Mouse (Mus musculus): ENCODE measurements at regions not wholly inside any gene's neighbourhood (a gene's known extent, or its start where the extent isn't known, plus 50 kb on each side); places are given as distances from the start of the nearest gene placed in this dataset.

DNA sequence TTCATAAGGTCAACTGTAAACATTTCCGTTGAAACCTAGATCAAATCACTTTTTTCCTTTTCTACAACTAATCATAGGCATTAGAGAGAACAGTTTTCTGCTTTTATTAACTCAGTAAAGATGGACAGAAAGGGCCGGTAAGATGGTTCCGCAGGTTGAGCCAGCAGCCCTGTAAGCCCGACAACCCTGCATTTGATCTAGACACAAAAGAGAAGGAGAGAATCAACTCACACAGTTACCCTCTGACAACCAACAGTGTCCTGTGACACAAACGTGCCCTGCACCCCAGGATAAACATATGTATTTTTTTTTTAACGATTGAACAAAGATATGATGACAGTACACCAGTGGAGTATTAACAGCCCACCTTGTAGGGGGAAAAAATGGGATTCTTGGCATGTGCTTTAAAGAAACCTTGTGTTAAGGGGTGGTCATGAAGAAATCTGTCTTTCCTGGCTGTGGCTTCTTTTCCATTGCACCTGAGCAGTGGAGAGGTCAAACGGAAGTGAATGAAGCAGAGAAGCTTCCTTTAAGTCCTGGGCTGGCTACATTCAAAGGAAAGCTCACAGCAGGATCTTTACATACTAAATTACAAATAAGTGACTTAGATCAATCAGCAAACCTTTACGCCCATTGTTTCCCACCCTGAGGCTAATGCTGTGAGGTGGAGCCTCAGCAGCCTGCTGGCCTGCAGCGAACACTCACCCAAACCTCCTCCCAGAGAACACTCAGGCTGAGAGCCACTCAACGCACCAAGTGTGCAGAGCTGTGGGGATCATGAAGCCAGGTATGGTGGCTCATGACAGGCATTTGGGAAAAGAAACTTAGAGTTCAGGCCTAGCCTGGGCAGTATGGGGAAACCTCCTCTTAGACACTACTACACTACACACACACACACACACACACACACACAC is 66.8 kb upstream of the Arhgap29 start:
- Histone ChIP-seq H3K9me3 (ENCODE audit: control insufficient read depth, low read length) (no peaks in the 10 kb centered on the region), H3K27me3 (ENCODE audit: control insufficient read depth, insufficient read depth, low read length) (no peaks in the 10 kb centered on the region; the same call in 1 of the 2 replicates), H3K4me3 (replicated peaks; ENCODE audit: low read length) (no peak overlapping the region), H3K36me3 (replicated peaks; ENCODE audit: control insufficient read depth, insufficient read depth) (no peaks in the 10 kb centered on the region), H3K4me2 (replicated peaks) (peak overlapping the region; percentile 42), H3K9ac (no peak overlapping the region), H3K27ac (no peak overlapping the region), H3K4me1 (replicated peaks; ENCODE audit: control insufficient read depth, insufficient read depth, low read length) (no peaks in the 10 kb centered on the region; the same call in 1 of the 2 replicates)
- 17% methylated on average over 10 of the region's 10 CpGs for WGBS
- ATAC-seq (ENCODE audit: low FRiP score) (peak; percentile 32; the same call in 1 of the 2 replicates), DNase-seq (ENCODE audit: low spot score) (no peak)

DNA sequence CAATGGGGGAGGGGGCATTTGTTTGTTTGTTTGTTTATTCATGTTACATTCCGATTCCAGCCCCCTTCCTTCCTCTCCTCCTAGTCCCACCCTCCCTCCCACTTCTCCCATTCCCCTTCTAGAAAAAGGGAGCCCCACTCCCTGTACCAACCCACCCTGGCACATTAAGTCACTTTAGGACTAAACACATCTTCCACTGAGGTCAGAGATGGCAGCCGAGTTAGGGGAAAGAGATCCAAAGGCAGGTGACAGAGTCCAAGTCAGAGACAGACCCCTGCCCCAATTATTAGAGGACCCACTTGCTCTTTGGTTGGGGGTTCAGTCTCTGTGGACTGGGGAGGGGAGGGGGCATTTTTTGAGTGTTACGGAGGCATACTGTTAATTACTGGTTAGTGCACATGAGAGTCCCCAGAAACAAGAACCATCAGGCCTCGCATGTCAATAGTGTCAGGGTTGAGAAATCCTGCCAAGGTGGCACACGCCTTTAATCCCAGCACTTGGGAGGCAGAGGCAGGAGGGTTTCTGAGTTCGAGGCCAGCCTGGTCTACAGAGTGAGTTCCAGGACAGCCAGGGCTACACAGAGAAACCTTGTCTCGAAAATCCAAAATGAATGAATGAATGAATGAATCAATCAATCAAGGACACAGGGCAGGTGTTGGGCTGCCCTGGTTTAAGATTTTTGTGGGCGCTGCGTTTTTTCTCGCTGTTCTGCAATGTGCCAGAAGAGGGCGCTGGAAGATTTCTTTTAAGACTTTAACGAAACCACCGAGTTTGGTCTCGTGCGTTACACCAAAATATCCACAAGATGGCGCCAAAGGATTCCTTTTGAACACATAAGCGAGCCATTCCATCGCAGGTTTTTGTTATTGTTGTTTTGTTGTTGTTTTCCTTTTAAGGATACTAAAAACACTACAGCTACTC is 67.8 kb upstream of the Arhgap29 start:
- peak overlapping the region; percentile 42 for H3K4me2 ChIP-seq (replicated peaks)
- H3K4me3 ChIP-seq (replicated peaks; ENCODE audit: low read length), result no peak overlapping the region
- H3K4me1 ChIP-seq (replicated peaks; ENCODE audit: control insufficient read depth, insufficient read depth, low read length), result no peaks in the 10 kb centered on the region; the same call in 1 of the 2 replicates
- H3K9ac ChIP-seq, result no peak overlapping the region
- peak; percentile 51; the same call in 1 of the 2 replicates for ATAC-seq (ENCODE audit: low FRiP score)
- WGBS, result 23% methylated on average over 18 of the region's 18 CpGs
- no peak overlapping the region for H3K27ac ChIP-seq
- no peaks in the 10 kb centered on the region for H3K9me3 ChIP-seq (ENCODE audit: control insufficient read depth, low read length)
- H3K36me3 ChIP-seq (replicated peaks; ENCODE audit: control insufficient read depth, insufficient read depth), result no peaks in the 10 kb centered on the region
- peak; percentile 100 for DNase-seq (ENCODE audit: low spot score)
- no peaks in the 10 kb centered on the region; the same call in 1 of the 2 replicates for H3K27me3 ChIP-seq (ENCODE audit: control insufficient read depth, insufficient read depth, low read length)

DNA sequence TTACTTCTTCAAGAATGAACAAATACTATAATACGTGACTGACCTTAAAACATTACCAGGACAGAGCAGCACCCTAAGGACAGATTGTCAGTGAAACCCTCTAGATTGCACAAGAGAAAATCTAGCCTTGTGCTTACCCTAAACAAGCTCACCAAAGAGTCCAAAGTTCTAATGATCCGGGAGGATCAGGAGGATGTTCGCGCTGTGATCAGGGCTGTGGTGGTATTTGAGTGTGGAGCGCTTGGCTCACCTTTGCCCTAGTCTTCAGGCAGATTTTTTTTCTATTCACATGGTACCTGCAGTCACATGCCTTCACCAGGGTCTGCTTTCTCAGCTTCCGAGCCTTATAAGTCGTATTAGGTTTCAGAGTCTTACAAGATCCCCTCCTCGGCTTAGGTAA is 65.3 kb upstream of the Abcd3 start:
- H3K4me1 ChIP-seq (replicated peaks; ENCODE audit: control insufficient read depth, insufficient read depth, low read length), result no peaks in the 10 kb centered on the region; the same call in 1 of the 2 replicates
- no peak overlapping the region for H3K9ac ChIP-seq
- H3K27me3 ChIP-seq (ENCODE audit: control insufficient read depth, insufficient read depth, low read length), result no peaks in the 10 kb centered on the region; the same call in 1 of the 2 replicates
- no peaks in the 10 kb centered on the region for H3K36me3 ChIP-seq (replicated peaks; ENCODE audit: control insufficient read depth, insufficient read depth)
- H3K27ac ChIP-seq, result no peak overlapping the region
- DNase-seq (ENCODE audit: low spot score), result no peak
- no peak overlapping the region for H3K4me3 ChIP-seq (replicated peaks; ENCODE audit: low read length)
- ATAC-seq (ENCODE audit: low FRiP score), result no peak
- WGBS, result 92% methylated on average over 8 of the region's 8 CpGs
- no peak overlapping the region for H3K4me2 ChIP-seq (replicated peaks)
- H3K9me3 ChIP-seq (ENCODE audit: control insufficient read depth, low read length), result no peaks in the 10 kb centered on the region

DNA sequence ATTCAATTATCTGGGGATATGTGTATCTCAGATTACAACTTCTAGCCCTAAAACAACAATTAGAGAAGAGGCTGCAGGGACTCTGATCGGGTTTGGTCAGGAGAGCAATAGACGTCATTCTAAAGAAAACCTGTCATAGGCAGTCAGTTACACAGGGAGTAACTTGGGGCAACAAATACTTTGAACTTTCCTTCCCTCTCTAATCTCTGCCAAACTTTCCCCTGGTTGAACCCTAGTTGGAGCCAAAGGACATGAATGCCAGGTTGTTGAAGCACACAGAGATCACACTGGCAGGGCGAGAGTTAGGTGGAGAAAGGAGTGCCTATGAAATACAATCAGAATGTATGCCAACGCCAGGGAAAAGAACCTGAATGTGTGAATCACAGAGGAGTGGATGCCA is 60.0 kb upstream of the Abcd3 start:
- H3K4me3 ChIP-seq (replicated peaks; ENCODE audit: low read length), result no peak overlapping the region
- H3K9me3 ChIP-seq (ENCODE audit: control insufficient read depth, low read length), result no peaks in the 10 kb centered on the region
- H3K9ac ChIP-seq, result no peak overlapping the region
- WGBS, result 79% methylated on average over 4 of the region's 4 CpGs
- H3K27me3 ChIP-seq (ENCODE audit: control insufficient read depth, insufficient read depth, low read length), result no peaks in the 10 kb centered on the region
- no peak overlapping the region for H3K4me2 ChIP-seq (replicated peaks)
- ATAC-seq (ENCODE audit: low FRiP score), result no peak
- no peaks in the 10 kb centered on the region for H3K36me3 ChIP-seq (replicated peaks; ENCODE audit: control insufficient read depth, insufficient read depth)
- no peak overlapping the region for H3K27ac ChIP-seq
- no peaks in the 10 kb centered on the region for H3K4me1 ChIP-seq (replicated peaks; ENCODE audit: control insufficient read depth, insufficient read depth, low read length)
- no peak for DNase-seq (ENCODE audit: low spot score)

DNA sequence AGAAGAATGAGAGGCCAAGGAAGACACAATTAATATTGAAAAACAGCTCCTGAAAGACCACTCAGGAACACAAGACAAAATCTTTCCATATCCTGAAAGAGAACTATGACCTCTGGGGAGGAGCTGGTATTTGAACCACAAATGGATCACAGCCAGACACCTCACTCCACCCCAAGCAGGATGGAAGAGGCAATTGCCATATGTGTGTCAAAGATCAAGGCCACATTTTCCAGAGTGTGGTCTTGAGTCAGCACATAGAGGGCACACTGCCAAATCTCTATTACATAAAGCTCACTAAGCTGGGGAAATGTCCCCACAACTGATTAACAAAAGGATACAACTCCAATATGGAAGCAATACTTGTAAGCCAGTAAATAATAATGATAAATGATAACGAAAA is 59.5 kb upstream of the Abcd3 start:
- Histone ChIP-seq H3K4me2 (replicated peaks) (no peak overlapping the region), H3K9ac (no peak overlapping the region), H3K27me3 (ENCODE audit: control insufficient read depth, insufficient read depth, low read length) (no peaks in the 10 kb centered on the region), H3K4me1 (replicated peaks; ENCODE audit: control insufficient read depth, insufficient read depth, low read length) (no peaks in the 10 kb centered on the region), H3K27ac (no peak overlapping the region), H3K9me3 (ENCODE audit: control insufficient read depth, low read length) (no peaks in the 10 kb centered on the region), H3K4me3 (replicated peaks; ENCODE audit: low read length) (no peak overlapping the region), H3K36me3 (replicated peaks; ENCODE audit: control insufficient read depth, insufficient read depth) (no peaks in the 10 kb centered on the region)
- ATAC-seq (ENCODE audit: low FRiP score), result no peak
- 92% methylated on average over 1 of the region's 1 CpGs for WGBS
- DNase-seq (ENCODE audit: low spot score), result no peak

DNA sequence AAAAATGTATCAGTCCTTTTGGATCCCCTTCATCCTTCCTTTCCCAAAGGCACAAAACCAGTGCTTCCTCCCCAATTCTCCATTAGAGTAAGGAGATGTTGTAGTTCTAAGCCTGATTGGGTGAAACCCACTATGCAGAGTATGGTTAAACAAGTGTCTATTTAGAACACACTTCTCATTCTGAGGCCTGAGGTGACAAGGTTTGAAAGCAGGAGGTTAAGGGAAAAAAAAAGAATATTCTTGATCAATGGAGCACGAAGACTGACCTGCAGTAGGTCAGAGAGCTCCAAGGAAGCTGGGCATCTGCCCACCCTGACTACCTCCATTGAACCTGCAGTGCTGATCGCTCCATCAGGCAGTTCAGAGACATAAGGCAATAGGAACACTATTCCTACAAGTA is 58.5 kb upstream of the Abcd3 start:
- DNase-seq (ENCODE audit: low spot score) (no peak), ATAC-seq (ENCODE audit: low FRiP score) (no peak)
- Histone ChIP-seq H3K4me1 (replicated peaks; ENCODE audit: control insufficient read depth, insufficient read depth, low read length) (no peaks in the 10 kb centered on the region), H3K4me2 (replicated peaks) (no peak overlapping the region), H3K9ac (no peak overlapping the region), H3K36me3 (replicated peaks; ENCODE audit: control insufficient read depth, insufficient read depth) (no peaks in the 10 kb centered on the region), H3K27me3 (ENCODE audit: control insufficient read depth, insufficient read depth, low read length) (no peaks in the 10 kb centered on the region), H3K27ac (no peak overlapping the region), H3K9me3 (ENCODE audit: control insufficient read depth, low read length) (no peaks in the 10 kb centered on the region), H3K4me3 (replicated peaks; ENCODE audit: low read length) (no peak overlapping the region)
- WGBS, result 89% methylated on average over 2 of the region's 2 CpGs

DNA sequence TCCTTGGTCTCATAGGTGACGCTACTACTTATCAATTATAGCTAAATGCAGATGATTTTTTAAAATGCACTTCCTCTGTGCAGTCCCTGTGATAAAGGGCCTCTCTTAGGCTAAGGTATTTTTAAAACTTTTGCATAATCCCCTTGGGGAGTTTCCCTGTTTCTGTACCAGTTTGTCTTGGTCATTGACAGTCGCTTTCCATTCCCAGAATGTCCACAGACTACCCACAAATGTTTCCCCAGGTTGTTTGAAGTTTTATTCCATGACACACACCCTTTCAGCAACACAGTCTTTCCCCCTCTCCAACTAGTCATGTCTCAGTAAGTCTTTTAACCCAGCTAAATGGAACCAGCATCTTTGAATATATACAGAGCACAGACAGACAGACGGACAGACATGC is 57.6 kb upstream of the Abcd3 start:
- Histone ChIP-seq H3K27me3 (ENCODE audit: control insufficient read depth, insufficient read depth, low read length) (no peaks in the 10 kb centered on the region), H3K4me1 (replicated peaks; ENCODE audit: control insufficient read depth, insufficient read depth, low read length) (no peaks in the 10 kb centered on the region), H3K9ac (no peak overlapping the region), H3K4me2 (replicated peaks) (no peak overlapping the region), H3K4me3 (replicated peaks; ENCODE audit: low read length) (no peak overlapping the region), H3K9me3 (ENCODE audit: control insufficient read depth, low read length) (no peaks in the 10 kb centered on the region), H3K27ac (no peak overlapping the region), H3K36me3 (replicated peaks; ENCODE audit: control insufficient read depth, insufficient read depth) (no peaks in the 10 kb centered on the region)
- 94% methylated on average over 3 of the region's 3 CpGs for WGBS
- no peak for ATAC-seq (ENCODE audit: low FRiP score)
- DNase-seq (ENCODE audit: low spot score), result no peak

DNA sequence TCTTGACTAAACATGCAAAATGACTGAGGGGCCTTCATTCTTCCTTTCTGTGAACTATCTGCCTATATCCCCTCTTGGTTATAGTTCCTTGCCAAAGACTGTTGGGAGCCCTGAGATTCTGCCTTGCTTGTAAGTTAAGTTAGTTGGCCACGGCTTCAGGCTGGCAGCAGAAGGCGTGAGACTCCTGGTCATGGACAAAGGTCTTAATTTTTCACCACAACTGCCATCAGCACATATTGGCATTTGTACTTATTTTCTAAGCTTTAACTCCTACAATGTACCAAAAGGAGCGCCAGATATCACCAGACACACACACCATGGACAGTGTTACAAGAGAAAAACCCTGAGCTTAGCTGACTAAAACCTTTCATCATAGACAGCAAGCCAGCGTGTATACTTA is 56.7 kb upstream of the Abcd3 start:
- Histone ChIP-seq H3K9ac (no peak overlapping the region), H3K4me3 (replicated peaks; ENCODE audit: low read length) (no peak overlapping the region), H3K36me3 (replicated peaks; ENCODE audit: control insufficient read depth, insufficient read depth) (no peaks in the 10 kb centered on the region), H3K27ac (no peak overlapping the region), H3K27me3 (ENCODE audit: control insufficient read depth, insufficient read depth, low read length) (no peaks in the 10 kb centered on the region), H3K4me2 (replicated peaks) (no peak overlapping the region), H3K4me1 (replicated peaks; ENCODE audit: control insufficient read depth, insufficient read depth, low read length) (no peaks in the 10 kb centered on the region), H3K9me3 (ENCODE audit: control insufficient read depth, low read length) (no peaks in the 10 kb centered on the region)
- ATAC-seq (ENCODE audit: low FRiP score), result no peak
- no peak for DNase-seq (ENCODE audit: low spot score)
- 78% methylated on average over 4 of the region's 4 CpGs for WGBS

DNA sequence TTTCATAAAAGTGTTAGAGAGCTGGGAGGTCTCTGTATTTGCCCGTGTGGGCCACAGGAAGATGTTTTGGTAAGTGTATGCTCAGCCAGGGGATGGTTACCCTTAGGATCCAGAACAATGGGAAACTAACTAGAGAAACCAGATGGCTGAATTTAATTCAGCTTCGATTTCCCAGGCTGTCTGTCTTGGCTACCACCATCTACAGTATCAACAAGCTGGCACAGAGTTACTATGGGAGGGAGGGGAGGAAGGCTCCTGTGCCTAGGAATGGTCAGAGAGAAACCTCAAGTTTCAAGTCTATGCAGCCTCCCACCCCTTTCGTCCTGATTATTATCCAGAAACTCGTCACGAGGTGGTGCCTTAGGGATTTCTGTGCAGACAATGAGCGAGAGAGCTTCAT is 55.6 kb upstream of the Abcd3 start:
- ATAC-seq (ENCODE audit: low FRiP score), result no peak

More for the DNA sequence above, 55.6 kb upstream of the Abcd3 start:
- no peak overlapping the region for H3K4me2 ChIP-seq (replicated peaks)
- H3K36me3 ChIP-seq (replicated peaks; ENCODE audit: control insufficient read depth, insufficient read depth), result no peaks in the 10 kb centered on the region
- 74% methylated on average over 6 of the region's 6 CpGs for WGBS
- H3K27ac ChIP-seq, result no peak overlapping the region
- no peak for DNase-seq (ENCODE audit: low spot score)
- H3K27me3 ChIP-seq (ENCODE audit: control insufficient read depth, insufficient read depth, low read length), result no peaks in the 10 kb centered on the region
- H3K4me1 ChIP-seq (replicated peaks; ENCODE audit: control insufficient read depth, insufficient read depth, low read length), result no peaks in the 10 kb centered on the region
- H3K9ac ChIP-seq, result no peak overlapping the region
- H3K9me3 ChIP-seq (ENCODE audit: control insufficient read depth, low read length), result no peaks in the 10 kb centered on the region
- H3K4me3 ChIP-seq (replicated peaks; ENCODE audit: low read length), result no peak overlapping the region

All from hindbrain, embryonic 14.5 days (tissue).